Mouse (Mus musculus) erythroid progenitor cell, adult 5-6 weeks (primary cell): Measurements from ENCODE around the gene Inf2. TPM values are rescaled to one million over a fixed set of nuclear protein-coding genes. Genes with fewer than 3 reads are reported as not detected.

Source experiments
- ATAC-seq: replicated peaks from 2 replicates; pipeline ENCODE4 v1.8.0; 2016; ENCODE audit warnings: moderate number of reproducible peaks, mild to moderate bottlenecking, moderate TSS enrichment, inconsistent platforms; ENCODE audit not compliant: poor library complexity, low FRiP score, severe bottlenecking
- total RNA-seq, 2 experiments: library from RNA; stranded (forward) in 1 of 2; stranded (reverse) in 1 of 2; fragments of 150-400 nt in 1 of 2; fragments of 186-747, 209-891 nt in 1 of 2; gene quantifications; 2 replicates each; pipeline versions ENCODE4 v1.2.3 to v1.2.4; 2015 to 2017; ENCODE audit warnings: low replicate concordance in 2 of 2

Gene Inf2
- total RNA-seq, 2 experiments from 2014 or later = 1.5 to 2.1 TPM

GRCm38 (mm10) chr12:112619686-112620353 is 31.2 kb downstream of the Inf2 start, which contains the start of gene Adssl1:
TSS of gene Adssl1 (plus strand) at chr12:112620045.
- no peak for ATAC-seq

GRCm38 (mm10) chr12:112620354-112621061 is 31.9 kb downstream of the Inf2 start:
- no peak for ATAC-seq

- no peak for ATAC-seq
Measured at GRCm38 (mm10) chr12:112621900-112622299, 33.3 kb downstream of the Inf2 start.

- 0 out of 2 replicates have a peak, but pooled peaks have one; percentile 43 for ATAC-seq
Measured at GRCm38 (mm10) chr12:112623742-112624141, 35.2 kb downstream of the Inf2 start.

- ATAC-seq = no peak
Measured at GRCm38 (mm10) chr12:112625700-112626099, 37.1 kb downstream of the Inf2 start.

- ATAC-seq = no peak
Measured at GRCm38 (mm10) chr12:112626455-112626854, 37.9 kb downstream of the Inf2 start.

GRCm38 (mm10) chr12:112627097-112627881 is 38.7 kb downstream of the Inf2 start:
- ATAC-seq = no peak

- ATAC-seq = no peak
Measured at GRCm38 (mm10) chr12:112628197-112628596, 39.6 kb downstream of the Inf2 start.

- no peak for ATAC-seq
Measured at GRCm38 (mm10) chr12:112628928-112629721, 40.5 kb downstream of the Inf2 start.

- ATAC-seq = no peak
Measured at GRCm38 (mm10) chr12:112630029-112630428, 41.4 kb downstream of the Inf2 start.

- ATAC-seq = no peak
Measured at GRCm38 (mm10) chr12:112630796-112631195, 42.2 kb downstream of the Inf2 start.

- ATAC-seq = no peak
Measured at GRCm38 (mm10) chr12:112631472-112631871, 42.9 kb downstream of the Inf2 start.

GRCm38 (mm10) chr12:112632084-112632777 is 43.6 kb downstream of the Inf2 start:
- ATAC-seq = no peak

GRCm38 (mm10) chr12:112632907-112633306 is 44.3 kb downstream of the Inf2 start:
- ATAC-seq = no peak

- ATAC-seq = no peak
Measured at GRCm38 (mm10) chr12:112633686-112634085, 45.1 kb downstream of the Inf2 start.

GRCm38 (mm10) chr12:112639526-112639925 is 50.9 kb downstream of the Inf2 start:
- no peak for ATAC-seq

GRCm38 (mm10) chr12:112643126-112643525 is 54.5 kb downstream of the Inf2 start:
- no peak for ATAC-seq

GRCm38 (mm10) chr12:112644180-112644854 is 55.7 kb downstream of the Inf2 start, which contains the start of gene Siva1:
TSS of gene Siva1 (plus strand) at chr12:112644679.
- peak; percentile 91 for ATAC-seq
